Mouse (Mus musculus) heart, embryonic 10.5 days (tissue): ENCODE measurements around the gene Enho. TPM values are rescaled to one million over a fixed set of nuclear protein-coding genes. Genes with fewer than 3 reads are reported as not detected.

Experiments used
- DNase-seq: peaks from one replicate; pipeline ENCODE4 v3.0.0-alpha.2; 2017; ENCODE audit warnings: low spot score
- H3K27ac ChIP-seq: fragments of 300-500 bp; sonication (generic); 2 replicates; pipeline ENCODE4 v1.5.1; 2016; ENCODE audit warnings: mild to moderate bottlenecking
- H3K27me3 ChIP-seq: fragments of 300-500 bp; sonication (generic); 2 replicates; pipeline ENCODE4 v1.6.1; 2016; ENCODE audit warnings: mild to moderate bottlenecking; ENCODE audit not compliant: poor library complexity, insufficient read depth, severe bottlenecking
- H3K36me3 ChIP-seq: fragments of 300-500 bp; sonication (generic); 2 replicates; pipeline ENCODE4 v1.6.1; 2016; ENCODE audit warnings: mild to moderate bottlenecking, moderate library complexity
- H3K4me1 ChIP-seq: fragments of 300-500 bp; sonication (generic); 2 replicates; pipeline ENCODE4 v1.6.1; 2016; ENCODE audit warnings: mild to moderate bottlenecking
- H3K4me3 ChIP-seq: fragments of 300-500 bp; sonication (generic); 2 replicates; pipeline ENCODE4 v1.5.1; 2016; ENCODE audit warnings: mild to moderate bottlenecking, moderate library complexity
- H3K9me3 ChIP-seq: fragments of 300-500 bp; sonication (generic); 2 replicates; pipeline ENCODE4 v1.6.1; 2016; ENCODE audit warnings: mild to moderate bottlenecking, moderate library complexity
- WGBS: fragments of 180-500 bp; shearing (Covaris S2); methylation state at CpG from one replicate; pipeline ENCODE4 v1.1.7; 2016; 5-methylcytosine and 5-hydroxymethylcytosine counted together
- polyA plus RNA-seq: library from polyadenylated mRNA; unstranded; fragments of >200 nt; fragmentation: Nextera tagmentation; extraction: Ambion mirVana; gene quantifications from 2 replicates; pipeline ENCODE4 v1.2.1, GENCODE M21; 2016

The Enho gene
- polyA plus RNA-seq, 1 experiment from 2014 or later, result 8.9 TPM

- Histone ChIP-seq H3K27ac (no peak overlapping the region), H3K4me1 (no peaks in the 10 kb centered on the region), H3K4me3 (no peak overlapping the region), H3K36me3 (no peaks in the 10 kb centered on the region), H3K9me3 (no peaks in the 10 kb centered on the region), H3K27me3 (peaks cover 33% of the 10 kb centered on the region)
- no peak for DNase-seq
- 56% methylated on average over 9 of the region's 9 CpGs for WGBS
These were observed 24.2 kb downstream of the Enho start for GRCm38 (mm10) chr4:41615661-41616599.

GRCm38 (mm10) chr4:41614156-41614555 lies 26.0 kb downstream of the Enho start:
- no peaks in the 10 kb centered on the region for H3K4me1 ChIP-seq
- peak; percentile 84 for DNase-seq
- H3K4me3 ChIP-seq, result no peak overlapping the region
- no peaks in the 10 kb centered on the region for H3K36me3 ChIP-seq
- 9% methylated on average over 7 of the region's 7 CpGs for WGBS
- peaks cover 26% of the 10 kb centered on the region for H3K27me3 ChIP-seq
- no peak overlapping the region for H3K27ac ChIP-seq
- H3K9me3 ChIP-seq, result no peaks in the 10 kb centered on the region

- 51% methylated on average over 8 of the region's 8 CpGs for WGBS
- no peak for DNase-seq
- Histone ChIP-seq H3K9me3 (no peaks in the 10 kb centered on the region), H3K4me3 (no peak overlapping the region), H3K27me3 (peaks cover 17% of the 10 kb centered on the region), H3K36me3 (no peaks in the 10 kb centered on the region), H3K27ac (no peak overlapping the region), H3K4me1 (no peaks in the 10 kb centered on the region)
These were observed 28.0 kb downstream of the Enho start for GRCm38 (mm10) chr4:41612166-41612565.

GRCm38 (mm10) chr4:41610594-41610980 lies 29.5 kb downstream of the Enho start:
- H3K36me3 ChIP-seq, result no peaks in the 10 kb centered on the region
- 48% methylated on average over 6 of the region's 6 CpGs for WGBS
- no peaks in the 10 kb centered on the region for H3K9me3 ChIP-seq
- H3K27ac ChIP-seq, result no peak overlapping the region
- H3K4me1 ChIP-seq, result no peaks in the 10 kb centered on the region
- no peak overlapping the region for H3K4me3 ChIP-seq
- no peak for DNase-seq
- H3K27me3 ChIP-seq, result peaks cover 7% of the 10 kb centered on the region

GRCm38 (mm10) chr4:41609681-41610593 lies 30.2 kb downstream of the Enho start:
- H3K27ac ChIP-seq, result no peak overlapping the region
- no peaks in the 10 kb centered on the region for H3K9me3 ChIP-seq
- no peaks in the 10 kb centered on the region for H3K4me1 ChIP-seq
- peaks cover under 1% of the 10 kb centered on the region; the same call in 1 of the 2 replicates for H3K27me3 ChIP-seq
- H3K4me3 ChIP-seq, result no peak overlapping the region
- H3K36me3 ChIP-seq, result no peaks in the 10 kb centered on the region
- DNase-seq, result no peak
- WGBS, result 75% methylated on average over 10 of the region's 10 CpGs

GRCm38 (mm10) chr4:41606784-41607183 lies 33.3 kb downstream of the Enho start:
- H3K27me3 ChIP-seq, result peaks cover 23% of the 10 kb centered on the region
- no peaks in the 10 kb centered on the region for H3K4me1 ChIP-seq
- no peaks in the 10 kb centered on the region for H3K36me3 ChIP-seq
- H3K27ac ChIP-seq, result no peak overlapping the region
- no peak for DNase-seq
- WGBS, result 30% methylated on average over 4 of the region's 4 CpGs
- no peak overlapping the region for H3K4me3 ChIP-seq
- no peaks in the 10 kb centered on the region for H3K9me3 ChIP-seq

GRCm38 (mm10) chr4:41604476-41605396 lies 35.4 kb downstream of the Enho start:
- Histone ChIP-seq H3K36me3 (no peaks in the 10 kb centered on the region), H3K9me3 (no peaks in the 10 kb centered on the region), H3K27me3 (peaks cover 23% of the 10 kb centered on the region), H3K4me3 (no peak overlapping the region), H3K4me1 (no peaks in the 10 kb centered on the region), H3K27ac (no peak overlapping the region)
- 43% methylated on average over 8 of the region's 8 CpGs for whole genome bisulfite sequencing
- DNase-seq, result no peak

GRCm38 (mm10) chr4:41602818-41603217 lies 37.3 kb downstream of the Enho start:
- H3K4me3 ChIP-seq, result no peak overlapping the region
- no peaks in the 10 kb centered on the region for H3K36me3 ChIP-seq
- no peak for DNase-seq
- H3K27ac ChIP-seq, result no peak overlapping the region
- no peaks in the 10 kb centered on the region for H3K9me3 ChIP-seq
- H3K4me1 ChIP-seq, result no peaks in the 10 kb centered on the region
- H3K27me3 ChIP-seq, result peaks cover 23% of the 10 kb centered on the region
- whole genome bisulfite sequencing, result 63% methylated on average over 4 of the region's 4 CpGs

Other genes with a start within 250 kb of the Enho start
- gene Kif24, start 175.4 kb downstream of the Enho start, polyA plus RNA-seq, result 6.9 and 9.1 TPM in 2 replicates
- 48.1 and 56.6 TPM in 2 replicates for gene Nudt2, start 175.2 kb downstream of the Enho start, polyA plus RNA-seq
- 2.9 and 3.2 TPM in 2 replicates for gene AI464131, start 137.2 kb downstream of the Enho start, polyA plus RNA-seq
- gene 1110017D15Rik, start 123.0 kb downstream of the Enho start, polyA plus RNA-seq, result 1.0 TPM in 1 of 2 replicates, not detected in the other
- 1.5 and 2.2 TPM in 2 replicates for gene Fam219a, start 70.8 kb downstream of the Enho start, polyA plus RNA-seq
- gene Dnaic1, start 70.5 kb downstream of the Enho start, polyA plus RNA-seq, result 1.4 and 1.7 TPM in 2 replicates
- gene Cntfr, start 56.8 kb upstream of the Enho start, polyA plus RNA-seq, result 2.6 and 8.9 TPM in 2 replicates
- gene Il11ra1, start 59.7 kb upstream of the Enho start, polyA plus RNA-seq, result 144 and 147 TPM in 2 replicates
- 54.5 and 71.3 TPM in 2 replicates for gene Rpp25l, start 73.2 kb upstream of the Enho start, polyA plus RNA-seq
- 143 and 146 TPM in 2 replicates for gene Dctn3, start 82.8 kb upstream of the Enho start, polyA plus RNA-seq
- not detected in 2 replicates for gene Arid3c, start 90.8 kb upstream of the Enho start, polyA plus RNA-seq
- 52.7 and 69.7 TPM in 2 replicates for gene Galt, start 114.9 kb upstream of the Enho start, polyA plus RNA-seq
- 79.3 and 97.8 TPM in 2 replicates for gene Sigmar1, start 115.8 kb upstream of the Enho start, polyA plus RNA-seq
- 38.1 and 39.7 TPM in 2 replicates for gene Ccl27a, start 133.9 kb upstream of the Enho start, polyA plus RNA-seq